Mouse (Mus musculus): ENCODE measurements around the gene Zfp423.

The Zfp423 gene

DNA sequence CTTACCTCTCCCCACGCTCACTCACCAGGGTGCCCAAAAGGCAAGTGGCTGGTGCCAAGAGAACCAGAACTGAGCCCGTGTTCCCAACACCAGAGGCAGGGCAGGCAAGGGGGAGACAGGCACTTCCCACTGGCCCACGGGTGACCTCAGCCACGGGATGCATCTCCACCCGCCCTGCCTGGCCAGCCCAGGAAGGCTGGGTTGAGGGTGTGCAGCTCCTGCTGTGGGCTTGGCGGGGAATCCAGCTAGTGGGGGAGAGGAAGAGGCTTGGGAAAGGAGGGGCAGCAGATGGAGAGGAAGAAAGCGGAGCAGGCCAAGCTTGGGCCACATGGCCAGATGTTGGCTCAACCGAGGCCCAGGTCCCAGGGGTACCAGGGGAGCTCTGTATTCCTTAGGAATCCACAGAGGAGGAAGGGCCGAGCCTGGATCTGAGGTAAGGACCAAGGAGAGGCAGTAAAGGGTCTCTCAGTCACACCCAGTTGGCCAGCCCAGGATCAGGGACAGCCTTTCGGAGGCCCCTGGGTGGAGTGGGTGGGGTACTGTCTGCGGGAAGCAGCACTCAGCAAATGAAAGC lies 155.0 kb downstream of the Zfp423 start:
- DNase-seq (ENCODE audit: low read depth, low spot score): no peak

DNA sequence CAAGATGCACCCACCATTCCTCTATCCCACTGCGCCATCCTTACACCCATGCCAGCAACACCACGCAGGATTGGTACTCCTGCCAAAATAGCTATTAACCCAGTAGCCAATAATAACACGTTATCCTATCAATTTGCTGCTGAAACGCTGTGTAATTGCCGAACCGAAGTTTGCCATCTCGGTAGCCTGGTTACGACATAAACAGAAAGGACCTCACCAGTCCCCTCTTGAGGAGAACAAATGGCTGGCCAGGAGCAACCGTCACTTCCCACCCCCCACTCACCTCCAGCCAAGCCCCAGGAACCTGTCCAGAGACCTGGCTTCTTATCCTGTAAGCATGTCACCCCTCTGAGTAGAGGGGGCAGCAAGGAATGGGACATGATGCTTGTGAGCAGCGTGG lies 156.0 kb downstream of the Zfp423 start:
- DNase-seq (ENCODE audit: low read depth, low spot score): no peak

DNA sequence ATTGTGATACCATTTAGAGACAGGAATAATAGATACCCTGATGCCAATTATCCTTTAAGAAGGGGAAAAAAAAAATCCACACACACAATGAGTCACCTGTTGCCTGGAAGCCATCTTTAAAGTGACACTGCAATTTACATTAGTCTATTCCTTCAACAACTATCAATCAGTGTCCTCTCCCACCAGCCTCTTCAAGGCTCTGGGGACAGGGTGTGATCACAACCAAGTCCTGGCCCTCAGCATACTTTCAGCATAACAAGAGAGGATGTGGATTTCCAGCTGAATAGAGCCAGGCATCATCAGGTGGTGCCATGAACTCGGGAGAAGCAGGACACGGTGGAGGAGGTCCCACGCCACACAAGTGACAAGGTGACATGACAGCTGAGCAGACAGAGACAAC lies 156.8 kb downstream of the Zfp423 start:
- DNase-seq (ENCODE audit: low read depth, low spot score): no peak

DNA sequence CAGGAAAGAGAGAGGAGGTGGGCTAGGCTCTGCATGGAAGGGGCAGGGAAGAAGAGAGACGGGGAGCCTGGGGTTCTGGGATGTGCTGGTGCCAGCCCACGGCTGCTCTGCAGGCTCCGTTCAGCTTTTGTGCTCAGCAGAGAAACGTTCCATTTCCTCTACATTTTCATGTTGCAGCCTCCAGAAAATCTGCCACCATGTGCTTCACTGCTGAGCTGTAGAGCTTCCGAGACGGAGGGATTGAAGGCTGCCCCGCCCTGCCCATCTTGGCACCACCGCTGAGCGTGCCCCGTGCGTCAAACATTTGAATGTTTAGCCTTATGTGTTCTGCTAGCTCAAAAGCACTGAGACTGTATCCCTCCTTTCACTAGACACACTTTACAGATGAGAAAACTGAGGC lies 159.3 kb downstream of the Zfp423 start:
- DNase-seq (ENCODE audit: low read depth, low spot score): no peak

DNA sequence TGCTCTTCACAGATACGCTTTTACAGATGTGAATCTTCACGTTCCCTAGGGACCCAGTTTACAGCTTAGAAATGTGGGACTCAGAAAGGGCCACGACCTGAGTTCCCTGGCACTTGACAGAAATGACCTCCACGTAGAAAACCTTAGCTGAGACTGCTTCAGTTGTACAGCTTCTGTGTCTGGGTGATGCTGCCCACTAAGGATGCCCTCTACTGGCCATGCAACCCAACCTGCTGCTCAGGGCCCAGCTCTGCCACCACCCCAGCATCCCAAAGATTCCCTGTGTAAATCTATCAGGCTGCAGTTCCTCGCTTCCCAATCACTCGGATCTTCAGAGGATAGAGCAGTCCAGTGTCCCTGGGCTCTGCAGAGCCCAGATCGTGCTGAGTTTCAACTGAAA lies 163.2 kb downstream of the Zfp423 start:
- no peak for DNase-seq (ENCODE audit: low read depth, low spot score)

DNA sequence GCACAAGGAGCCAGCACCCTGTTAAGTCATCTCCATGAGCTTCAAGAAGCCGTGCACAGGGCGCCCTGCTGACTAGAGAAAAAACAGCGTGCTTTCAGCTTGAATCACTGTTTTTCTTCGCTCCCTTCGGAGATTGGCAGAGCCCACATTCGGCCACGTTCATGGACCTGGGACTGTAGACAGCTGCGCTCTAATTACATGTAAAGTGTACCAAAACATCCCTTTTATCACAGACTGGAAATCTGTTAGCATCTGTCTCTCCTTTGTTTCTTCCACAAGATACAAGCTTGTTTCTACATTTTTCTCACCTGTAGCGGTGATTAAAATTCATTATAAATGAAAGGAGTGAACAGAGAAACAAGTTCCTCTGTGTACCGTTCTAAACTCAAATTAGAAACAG lies 164.8 kb downstream of the Zfp423 start:
- DNase-seq (ENCODE audit: low read depth, low spot score): no peak

DNA sequence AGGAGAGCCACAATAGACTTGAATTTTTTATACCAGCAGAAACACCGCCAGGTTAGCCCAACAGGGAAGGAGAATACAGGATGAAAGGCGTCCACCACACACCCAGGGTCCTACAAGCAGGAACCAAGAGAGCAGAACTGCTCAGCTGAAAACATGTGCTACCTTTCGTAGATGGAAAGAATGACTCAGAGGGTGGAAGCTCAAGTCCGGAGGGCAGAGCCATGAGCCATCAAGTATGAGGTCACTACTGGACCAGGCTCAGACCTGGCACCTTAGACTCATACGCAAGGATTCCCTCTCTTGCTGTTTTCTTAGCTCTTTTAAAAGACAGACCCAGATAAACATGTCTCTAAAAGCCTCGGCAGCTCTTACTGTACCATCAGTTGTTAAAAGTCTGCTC lies 168.3 kb downstream of the Zfp423 start:
- DNase-seq (ENCODE audit: low read depth, low spot score): no peak

DNA sequence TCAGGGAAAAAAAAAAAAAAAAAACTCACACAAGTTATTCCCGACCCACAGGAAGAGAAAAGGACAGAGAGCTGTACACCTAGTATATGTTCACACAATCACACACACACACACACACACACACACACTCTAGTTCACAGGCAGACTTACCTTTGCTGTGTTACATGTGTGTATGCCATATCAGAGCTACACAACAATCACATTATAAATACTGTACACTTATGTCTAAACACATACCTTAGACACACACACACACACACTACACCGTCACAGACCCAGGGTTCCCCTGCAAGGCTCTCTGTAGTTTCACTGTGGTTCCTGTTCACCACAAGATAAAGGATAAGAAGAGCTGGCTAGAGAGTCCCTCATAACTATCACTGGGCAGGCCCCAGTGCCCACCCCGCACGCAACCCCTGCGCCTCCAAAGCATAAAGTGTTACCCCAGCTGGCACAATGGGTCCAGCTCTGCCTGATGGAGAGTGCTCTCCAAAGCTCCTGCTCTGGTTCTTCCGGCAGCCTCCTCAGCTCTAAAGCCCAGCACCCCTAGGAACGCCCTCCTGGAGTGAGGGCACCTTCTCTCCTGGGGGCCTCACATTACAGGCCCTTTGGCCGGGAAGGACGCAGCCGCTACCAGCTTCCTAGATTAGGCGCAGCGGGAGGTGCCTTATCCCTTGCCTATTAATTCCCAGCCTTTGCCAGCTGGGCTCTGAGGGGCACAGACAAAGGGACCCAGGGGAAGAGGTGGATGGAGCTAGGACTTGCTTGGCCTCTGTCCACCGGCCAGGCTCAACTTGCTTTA lies 174.6 kb downstream of the Zfp423 start:
- no peak for DNase-seq (ENCODE audit: low read depth, low spot score)

DNA sequence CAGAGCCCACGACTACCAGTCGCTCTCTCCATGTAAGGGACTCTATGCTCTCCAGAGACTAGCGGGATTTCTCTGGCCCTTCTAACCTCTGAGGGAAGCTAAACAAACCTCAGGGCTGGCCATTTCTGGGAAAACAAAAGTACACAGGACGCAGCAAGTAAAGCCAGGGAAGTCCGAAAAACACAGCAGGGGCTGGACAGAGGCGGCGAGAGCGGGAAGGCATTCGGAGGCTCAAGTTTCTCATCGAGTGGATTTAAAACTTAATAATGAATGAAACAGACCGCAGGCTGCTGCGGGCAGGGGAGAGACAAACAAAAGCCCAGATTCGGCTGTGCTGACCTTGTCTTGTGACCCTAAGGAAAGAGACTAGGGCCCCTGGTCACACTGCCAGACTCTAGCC lies 175.2 kb downstream of the Zfp423 start:
- DNase-seq (ENCODE audit: low read depth, low spot score): peak; percentile 47

DNA sequence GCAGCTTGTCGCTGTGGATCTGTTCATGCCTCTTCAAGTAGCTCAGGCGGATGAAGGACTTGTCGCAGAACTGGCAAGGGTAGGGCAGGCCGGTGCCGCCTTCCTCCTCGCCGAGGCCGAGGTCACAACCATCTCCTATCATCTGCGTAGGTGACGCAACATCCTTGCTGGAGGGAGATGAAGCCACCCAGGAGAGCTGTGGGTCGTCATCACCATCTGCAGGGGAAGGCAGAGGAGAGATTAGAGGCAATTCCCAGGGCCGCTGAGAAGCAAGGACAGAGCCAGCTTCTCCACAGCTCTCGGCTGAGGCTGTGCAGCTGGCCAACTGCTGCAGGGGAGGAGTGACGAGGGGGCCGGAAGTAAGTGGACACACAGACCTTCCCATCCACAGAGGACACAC lies 176.2 kb downstream of the Zfp423 start:
- DNase-seq (ENCODE audit: low read depth, low spot score): no peak

DNA sequence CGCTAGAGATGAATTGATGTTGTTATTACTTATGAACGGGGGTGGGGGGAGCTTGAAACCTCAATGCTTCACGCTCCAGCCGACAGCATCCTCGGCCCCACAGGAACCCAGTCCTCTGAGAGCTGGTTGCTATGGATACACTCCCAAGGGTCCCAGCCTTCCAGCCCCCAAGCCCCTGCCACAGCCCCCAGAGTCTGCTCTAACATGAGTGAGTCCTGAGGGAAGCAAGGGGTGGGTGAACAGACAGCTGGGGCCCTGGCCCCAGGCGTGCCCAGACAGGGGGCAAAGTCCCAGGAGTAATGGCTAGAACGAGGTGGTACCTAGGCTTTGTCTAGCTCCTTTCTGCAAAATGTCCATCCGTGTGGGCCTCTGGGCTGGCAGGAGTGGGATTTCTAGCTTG lies 181.8 kb downstream of the Zfp423 start:
- peak; percentile 32 for DNase-seq (ENCODE audit: low read depth, low spot score)

DNA sequence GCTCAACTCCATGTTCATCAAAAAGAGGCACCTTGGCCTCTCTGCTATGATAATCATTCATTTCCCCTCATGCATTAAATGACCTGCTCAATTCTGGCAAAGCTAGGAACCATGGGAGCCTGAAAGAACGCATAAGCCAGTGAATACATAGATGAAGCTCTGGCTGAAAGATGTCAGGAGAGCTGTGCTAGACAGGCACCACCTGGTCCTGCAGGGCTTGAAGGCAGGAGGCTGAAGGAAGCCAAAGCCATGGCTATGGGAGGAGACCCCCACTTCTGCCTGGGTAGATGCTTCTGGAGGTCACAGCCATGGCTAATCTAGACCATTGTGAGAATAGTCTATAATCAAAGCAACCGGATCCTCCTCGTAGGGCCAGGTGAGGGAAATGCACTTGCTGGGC lies 183.5 kb downstream of the Zfp423 start:
- no peak for DNase-seq (ENCODE audit: low read depth, low spot score)

DNA sequence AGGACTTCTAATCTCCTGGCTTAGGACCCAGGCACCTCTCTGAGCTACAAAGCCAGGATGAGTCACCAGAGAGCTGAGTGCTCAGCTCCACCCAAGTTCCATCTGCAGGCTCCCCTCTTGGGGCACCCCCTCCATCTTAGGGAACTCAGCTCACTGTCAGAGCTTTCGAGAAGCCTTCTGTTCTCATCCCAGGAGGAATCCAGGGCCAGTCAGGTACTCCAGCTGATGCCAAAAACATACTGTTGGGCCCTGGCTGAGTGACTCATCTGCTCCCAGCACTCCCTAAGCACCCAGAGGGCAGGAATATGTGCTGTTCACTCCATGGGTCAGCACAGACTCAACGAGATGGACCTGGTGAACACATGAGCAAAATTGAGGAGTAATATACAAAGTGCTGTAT lies 184.4 kb downstream of the Zfp423 start:
- DNase-seq (ENCODE audit: low read depth, low spot score): no peak

DNA sequence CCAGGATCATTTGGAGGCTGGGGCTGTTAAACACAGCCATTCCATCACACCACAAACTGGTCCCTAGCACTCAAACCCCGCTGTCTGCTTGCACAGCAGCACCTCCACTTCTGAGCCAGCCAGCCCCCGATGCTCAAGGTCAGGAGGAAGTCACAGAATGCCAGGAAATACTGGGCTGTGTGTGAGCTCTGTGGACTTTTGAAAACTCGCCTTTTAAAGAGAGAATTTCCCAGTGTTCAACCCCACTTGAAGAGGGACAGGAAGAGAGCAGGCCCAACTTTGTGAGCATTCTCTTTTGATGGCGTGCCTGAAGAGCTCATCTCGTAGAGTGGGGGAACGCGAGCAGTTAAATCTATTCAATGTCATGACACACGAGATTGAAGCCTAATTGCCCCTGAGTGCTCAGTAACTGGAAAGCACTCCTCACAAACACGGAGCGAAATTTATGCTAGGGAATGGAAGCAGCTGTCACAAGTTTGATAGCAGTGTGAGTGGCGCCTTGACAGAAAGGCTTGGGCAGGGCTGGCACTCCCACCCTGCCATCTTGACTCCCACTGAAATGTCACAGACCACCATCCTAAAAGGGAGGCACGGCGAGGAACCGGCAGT lies 186.4 kb downstream of the Zfp423 start:
- no peak for DNase-seq (ENCODE audit: low read depth, low spot score)

DNA sequence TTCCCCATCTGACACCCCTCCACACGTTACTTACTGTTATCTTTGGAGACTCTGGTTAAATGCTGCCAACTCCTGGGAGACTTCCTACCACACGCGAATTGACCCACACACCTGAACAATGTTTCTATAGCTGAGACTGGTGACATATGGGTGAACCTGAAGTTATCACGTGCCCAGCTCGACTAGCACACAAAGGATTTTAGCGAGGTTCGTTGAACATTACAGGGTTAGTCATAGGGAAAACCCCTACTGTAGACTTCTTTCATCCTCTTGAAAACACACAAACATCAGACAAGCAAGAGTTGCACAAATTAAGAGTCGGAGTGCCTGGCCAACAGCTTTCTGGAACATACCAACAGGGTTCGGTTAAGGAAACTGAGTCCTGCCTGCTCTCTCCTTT lies 191.5 kb downstream of the Zfp423 start:
- no peak for DNase-seq (ENCODE audit: low read depth, low spot score)

DNA sequence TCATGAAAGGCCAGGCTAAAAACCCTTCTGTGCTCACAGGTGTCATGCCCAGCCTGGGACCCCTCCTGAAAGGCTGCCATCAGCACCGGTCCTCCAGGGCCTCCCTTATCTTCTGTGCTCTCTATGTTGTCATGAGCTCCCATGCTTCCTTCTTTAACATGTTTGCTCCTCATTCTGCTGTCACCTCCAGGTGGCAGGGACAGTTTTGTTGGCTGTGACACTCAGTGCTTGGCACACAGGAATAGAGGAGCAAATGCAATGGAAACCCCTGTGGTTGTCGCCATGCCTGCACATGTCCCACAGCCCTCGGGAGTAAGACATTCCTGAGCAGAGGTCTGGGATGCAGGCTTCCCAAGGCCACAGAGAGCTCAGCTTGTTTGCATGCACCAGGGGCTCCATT lies 194.1 kb downstream of the Zfp423 start:
- DNase-seq (ENCODE audit: low read depth, low spot score): no peak

DNA sequence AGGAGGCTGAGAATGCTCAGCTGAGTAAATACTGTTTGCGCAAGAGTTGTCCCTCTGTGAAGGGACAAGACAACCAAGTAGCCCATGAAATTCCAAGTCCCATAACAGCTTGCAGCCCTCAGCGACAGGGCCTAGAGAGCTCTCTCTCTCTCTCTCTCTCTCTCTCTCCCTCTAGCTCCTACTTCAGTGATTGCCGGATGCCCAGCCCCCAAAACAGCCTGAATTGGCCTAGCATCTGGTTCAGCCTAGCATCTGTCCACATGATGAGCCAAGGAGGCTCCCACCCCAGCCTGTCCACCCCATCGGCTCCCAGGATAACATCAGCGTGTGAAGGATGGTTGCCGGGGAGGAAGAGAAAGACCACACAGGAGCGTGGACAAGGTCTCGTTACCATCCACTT lies 200.6 kb downstream of the Zfp423 start:
- peak; percentile 57 for DNase-seq (ENCODE audit: low read depth, low spot score)

DNA sequence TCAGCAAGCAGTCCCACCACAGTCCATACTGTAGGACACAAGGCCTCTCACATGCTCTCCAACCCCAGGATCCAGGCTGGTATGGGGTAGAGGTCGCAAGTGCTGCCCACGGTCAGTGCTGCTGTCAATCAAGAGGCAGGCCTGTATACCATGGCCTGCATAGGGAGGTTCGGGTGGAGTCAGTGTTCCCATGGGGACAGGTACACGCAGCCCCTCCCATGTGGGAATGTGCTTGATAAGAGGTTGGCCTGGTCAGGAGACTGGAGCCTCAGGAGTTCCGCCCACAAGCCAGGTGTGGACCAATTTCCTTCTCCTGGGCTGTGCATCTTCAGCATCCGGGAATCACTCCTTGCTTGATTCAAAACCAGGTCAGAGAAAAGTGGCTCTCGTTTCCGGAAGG lies 204.5 kb downstream of the Zfp423 start:
- DNase-seq (ENCODE audit: low read depth, low spot score): no peak

DNA sequence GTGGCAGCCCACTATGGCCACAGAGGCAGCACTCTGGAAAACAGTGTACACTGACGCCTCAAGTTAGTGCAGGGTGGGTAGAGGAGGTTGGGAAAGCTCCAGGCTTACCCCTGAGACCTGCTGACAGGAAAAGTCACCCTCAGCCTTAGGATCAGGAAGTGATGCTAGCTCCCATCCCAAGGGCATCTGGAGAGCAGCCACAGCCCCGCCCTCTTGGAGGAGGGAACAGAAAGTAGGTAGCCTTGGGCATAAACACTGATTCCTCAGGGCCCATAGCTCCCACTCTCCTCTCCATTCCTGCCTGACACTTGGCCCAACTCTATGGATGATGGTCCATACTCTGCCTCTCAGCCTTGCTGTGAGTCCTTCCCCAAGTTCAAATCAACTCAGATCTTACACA lies 205.8 kb downstream of the Zfp423 start:
- no peak for DNase-seq (ENCODE audit: low read depth, low spot score)

DNA sequence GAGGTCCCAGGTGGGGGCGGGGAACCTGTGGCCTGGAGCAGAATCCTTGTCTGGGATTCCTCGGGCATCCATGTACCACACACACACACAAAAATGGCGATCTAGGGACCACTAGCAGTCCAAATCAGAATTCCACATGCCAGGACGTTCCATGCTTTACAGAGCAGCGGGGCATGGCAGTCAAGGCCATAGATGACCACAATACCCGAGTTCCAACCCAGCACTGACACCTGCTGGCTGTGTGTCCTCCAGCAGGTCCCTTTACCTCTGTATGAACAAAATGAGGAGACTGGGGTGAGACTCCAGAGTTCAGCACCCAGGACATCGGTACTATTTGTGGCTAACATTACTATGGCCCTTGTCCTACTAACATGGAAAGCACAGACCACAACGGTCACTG lies 206.2 kb downstream of the Zfp423 start:
- peak; percentile 46 for DNase-seq (ENCODE audit: low read depth, low spot score)

DNA sequence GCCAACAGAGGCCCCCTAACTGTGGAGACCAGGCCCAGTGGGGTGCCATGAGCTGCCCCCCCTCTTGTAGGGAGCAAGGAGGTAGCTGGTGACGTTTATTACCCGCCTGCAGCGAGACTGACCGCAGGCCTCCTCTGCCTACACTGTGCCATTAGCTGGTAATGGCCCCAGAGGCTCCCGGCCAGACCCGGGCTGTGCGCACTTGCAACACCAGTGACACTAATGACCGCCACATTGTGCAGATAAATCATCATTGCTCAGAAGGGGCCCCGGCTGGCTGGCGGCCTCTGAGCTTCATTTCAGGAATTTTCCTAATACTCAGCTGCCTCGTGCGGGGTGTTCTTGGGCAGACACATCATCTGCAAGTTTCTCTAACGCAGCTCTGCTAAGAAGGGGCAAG lies 206.7 kb downstream of the Zfp423 start:
- peak; percentile 68 for DNase-seq (ENCODE audit: low read depth, low spot score)

DNA sequence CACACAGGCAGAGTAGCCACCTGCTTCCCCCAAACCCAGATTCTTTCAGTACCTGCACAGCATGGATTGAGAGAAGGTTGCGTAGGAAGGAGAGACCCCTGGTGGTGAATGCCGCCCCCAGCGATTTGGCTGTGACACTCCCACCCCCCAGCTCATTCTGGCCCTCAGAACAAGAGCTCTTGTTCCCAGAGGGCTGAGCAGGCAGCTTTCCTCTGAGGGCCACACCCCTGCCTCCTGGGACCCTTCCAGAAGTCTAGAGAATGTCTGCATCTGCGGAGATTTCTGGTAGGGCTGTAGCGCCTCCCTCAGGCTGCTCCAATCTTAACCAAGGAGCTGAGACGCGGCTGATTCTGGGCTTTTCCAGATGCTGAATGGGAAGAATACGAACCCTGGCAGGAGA lies 211.8 kb downstream of the Zfp423 start:
- DNase-seq (ENCODE audit: low read depth, low spot score): peak; percentile 50

DNA sequence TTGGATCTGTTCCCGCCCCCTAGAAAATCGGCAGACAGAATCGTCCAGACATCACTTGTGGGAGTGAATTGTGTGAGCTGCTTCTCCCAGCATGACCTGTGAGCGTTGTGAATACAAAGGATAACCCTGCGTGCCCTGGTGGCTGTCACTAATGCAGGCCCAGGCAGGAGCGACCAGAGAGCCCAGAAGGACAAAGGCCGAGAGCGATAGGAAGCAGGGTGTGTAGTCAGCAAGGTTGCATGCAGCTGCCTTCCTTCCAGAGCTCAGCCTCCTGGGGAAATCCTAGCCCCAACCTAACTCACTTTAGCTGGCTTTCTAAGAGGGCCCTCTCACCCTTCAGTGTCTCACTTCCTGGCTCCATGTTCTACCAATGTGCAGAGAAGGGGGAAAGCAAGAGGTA lies 212.3 kb downstream of the Zfp423 start:
- peak; percentile 29 for DNase-seq (ENCODE audit: low read depth, low spot score)
